Mouse (Mus musculus) midbrain, embryonic 11.5 days (tissue): ENCODE results near the gene Khk. TPM values are rescaled to one million over a fixed set of nuclear protein-coding genes. Genes with fewer than 3 reads are reported as not detected.
"Not testable (repeated sequence)": the region's sequence is repeated elsewhere in the genome, so short reads cannot be mapped to it uniquely, and the experiment has no call there.

ENCODE experiments used
- ATAC-seq: fragments of 200-750 bp; cut with Nextera tagmentation; 2 replicates; pipeline ENCODE4 v1.8.0; 2017; ENCODE audit warnings: moderate TSS enrichment, moderate library complexity; ENCODE audit not compliant: low FRiP score
- DNase-seq: peaks from one replicate; pipeline ENCODE4 v3.0.0; 2015; ENCODE audit warnings: low spot score; ENCODE audit errors: missing footprints
- H3K27ac ChIP-seq: fragments of 300-500 bp; sonication (generic); 2 replicates; pipeline ENCODE4 v1.5.1; 2014; ENCODE audit warnings: low read depth, low read length
- H3K27me3 ChIP-seq: fragments of 300-500 bp; sonication (generic); 2 replicates; pipeline ENCODE4 v1.6.1; 2014; ENCODE audit warnings: mild to moderate bottlenecking, low read length, moderate library complexity, mixed read lengths; ENCODE audit not compliant: control insufficient read depth, insufficient read depth
- H3K36me3 ChIP-seq: fragments of 300-500 bp; sonication (generic); 2 replicates; pipeline ENCODE4 v1.6.1; 2014; ENCODE audit warnings: mild to moderate bottlenecking, low read length, moderate library complexity, mixed read lengths; ENCODE audit not compliant: control insufficient read depth, insufficient read depth
- H3K4me1 ChIP-seq: fragments of 300-500 bp; sonication (generic); 2 replicates; pipeline ENCODE4 v1.6.1; 2014; ENCODE audit warnings: low read length; ENCODE audit not compliant: control insufficient read depth, insufficient read depth
- H3K4me2 ChIP-seq: fragments of 300-500 bp; sonication (generic); 2 replicates; pipeline ENCODE4 v1.6.1; 2014; ENCODE audit warnings: mild to moderate bottlenecking, moderate library complexity
- H3K4me3 ChIP-seq: fragments of 300-500 bp; sonication (generic); 2 replicates; pipeline ENCODE4 v1.5.1; 2014; ENCODE audit warnings: low read depth, low read length
- H3K9ac ChIP-seq: fragments of 300-500 bp; sonication (generic); 2 replicates; pipeline ENCODE4 v1.6.1; 2014; ENCODE audit warnings: low read length
- H3K9me3 ChIP-seq: fragments of 300-500 bp; sonication (generic); 2 replicates; pipeline ENCODE4 v1.6.1; 2016; ENCODE audit warnings: low read length; ENCODE audit not compliant: control insufficient read depth
- WGBS: fragments of 180-500 bp; shearing (Covaris S2); extraction: QIAGEN DNeasy Blood & Tissue Kit; methylation state at CpG from one replicate; pipeline ENCODE4 v1.1.7; 2014; 5-methylcytosine and 5-hydroxymethylcytosine counted together
- polyA plus RNA-seq: library from polyadenylated mRNA; unstranded; fragments of >200 nt; fragmentation: Nextera tagmentation; extraction: Ambion mirVana; gene quantifications from 2 replicates; pipeline ENCODE4 v1.2.1, GENCODE M21; 2014

Khk gene
- 4.6 and 6.9 TPM in 2 replicates for polyA plus RNA-seq

GRCm38 (mm10) chr5:30921256-30922033 lies at the start of gene Khk:
TSS of gene Khk (plus strand) at chr5:30921431.
- Histone ChIP-seq H3K27ac (peak within 1 kb of the TSS; percentile 20; the same call in 1 of the 2 replicates), H3K4me3 (peak within 1 kb of the TSS; percentile 48), H3K9me3 (no peaks in the 10 kb centered on the region), H3K36me3 (no peaks in the 10 kb centered on the region; the same call in 1 of the 2 replicates), H3K27me3 (no peaks in the 10 kb centered on the region; the same call in 1 of the 2 replicates), H3K4me1 (peaks cover 10% of the 10 kb centered on the region), H3K9ac (peak within 1 kb of the TSS; percentile 69), H3K4me2 (peak within 1 kb of the TSS; percentile 86)
- under 1% methylated on average over 40 of the region's 40 CpGs for WGBS
- DNase-seq: peak; percentile 99
- peak; percentile 84 for ATAC-seq

- Histone ChIP-seq H3K9me3 (no peaks in the 10 kb centered on the region), H3K27me3 (no peaks in the 10 kb centered on the region), H3K36me3 (peaks cover 36% of the 10 kb centered on the region), H3K4me3 (no peak overlapping the region), H3K4me2 (no peak overlapping the region), H3K27ac (no peak overlapping the region), H3K4me1 (peaks cover 7% of the 10 kb centered on the region), H3K9ac (no peak overlapping the region)
- DNase-seq (no peak), ATAC-seq (no peak)
- 87% methylated on average over 9 of the region's 9 CpGs for WGBS
Measured at GRCm38 (mm10) chr5:30872574-30872973, 48.7 kb upstream of the Khk start.

GRCm38 (mm10) chr5:30874365-30874764 lies 46.9 kb upstream of the Khk start:
- 91% methylated on average over 7 of the region's 7 CpGs for WGBS

GRCm38 (mm10) chr5:30878616-30879015 lies 42.6 kb upstream of the Khk start:
- DNase-seq: no peak

More at GRCm38 (mm10) chr5:30874365-30874764, 46.9 kb upstream of the Khk start:
- no peak overlapping the region for H3K9ac ChIP-seq
- ATAC-seq: no peak
- H3K27me3 ChIP-seq: no peaks in the 10 kb centered on the region
- H3K36me3 ChIP-seq: peaks cover 38% of the 10 kb centered on the region
- DNase-seq: no peak
- H3K4me1 ChIP-seq: peaks cover 7% of the 10 kb centered on the region
- H3K27ac ChIP-seq: no peak overlapping the region
- no peaks in the 10 kb centered on the region for H3K9me3 ChIP-seq
- H3K4me2 ChIP-seq: no peak overlapping the region
- H3K4me3 ChIP-seq: no peak overlapping the region

GRCm38 (mm10) chr5:30879347-30879943 lies 41.8 kb upstream of the Khk start:
- Histone ChIP-seq H3K27ac (no peak overlapping the region), H3K4me1 (no peaks in the 10 kb centered on the region), H3K4me3 (no peak overlapping the region), H3K9me3 (no peaks in the 10 kb centered on the region), H3K9ac (no peak overlapping the region), H3K4me2 (no peak overlapping the region), H3K27me3 (no peaks in the 10 kb centered on the region), H3K36me3 (peaks cover 21% of the 10 kb centered on the region)
- WGBS: 85% methylated on average over 5 of the region's 5 CpGs
- ATAC-seq (no peak), DNase-seq (no peak)

More at GRCm38 (mm10) chr5:30878616-30879015, 42.6 kb upstream of the Khk start:
- no peak for ATAC-seq
- Histone ChIP-seq H3K4me3 (no peak overlapping the region), H3K4me2 (no peak overlapping the region), H3K9me3 (no peaks in the 10 kb centered on the region), H3K36me3 (peaks cover 25% of the 10 kb centered on the region), H3K4me1 (no peaks in the 10 kb centered on the region), H3K27ac (no peak overlapping the region), H3K27me3 (no peaks in the 10 kb centered on the region), H3K9ac (no peak overlapping the region)
- WGBS: 67% methylated on average over 6 of the region's 6 CpGs

GRCm38 (mm10) chr5:30881839-30882238 lies 39.4 kb upstream of the Khk start:
- not testable (repeated sequence) for H3K4me2 ChIP-seq, H3K4me1 ChIP-seq, H3K9me3 ChIP-seq, H3K4me3 ChIP-seq, H3K27me3 ChIP-seq, ATAC-seq, H3K36me3 ChIP-seq, DNase-seq, H3K9ac ChIP-seq, H3K27ac ChIP-seq
- 88% methylated on average over 4 of the region's 4 CpGs for WGBS

GRCm38 (mm10) chr5:30886209-30886608 lies 35.0 kb upstream of the Khk start:
- Histone ChIP-seq H3K27me3 (no peaks in the 10 kb centered on the region), H3K36me3 (no peaks in the 10 kb centered on the region; the same call in 1 of the 2 replicates), H3K4me2 (no peak overlapping the region; the same call in 1 of the 2 replicates), H3K9me3 (no peaks in the 10 kb centered on the region), H3K4me3 (no peak overlapping the region), H3K9ac (no peak overlapping the region), H3K4me1 (peaks cover 13% of the 10 kb centered on the region), H3K27ac (no peak overlapping the region)
- ATAC-seq (no peak), DNase-seq (no peak)
- WGBS: 47% methylated on average over 4 of the region's 4 CpGs

- DNase-seq (no peak), ATAC-seq (no peak)
- Histone ChIP-seq H3K36me3 (peaks cover 2% of the 10 kb centered on the region; the same call in 1 of the 2 replicates), H3K27me3 (no peaks in the 10 kb centered on the region), H3K4me3 (peak overlapping the region; percentile 81), H3K27ac (peak overlapping the region; percentile 91), H3K4me2 (peak overlapping the region; percentile 84), H3K9me3 (no peaks in the 10 kb centered on the region), H3K9ac (peak overlapping the region; percentile 80), H3K4me1 (peaks cover 13% of the 10 kb centered on the region)
- 36% methylated on average over 5 of the region's 5 CpGs for whole genome bisulfite sequencing
Measured at GRCm38 (mm10) chr5:30886731-30887130, 34.5 kb upstream of the Khk start.

GRCm38 (mm10) chr5:30887331-30887761 lies 33.9 kb upstream of the Khk start:
- peak overlapping the region; percentile 84 for H3K4me2 ChIP-seq

More at GRCm38 (mm10) chr5:30887331-30887761, 33.9 kb upstream of the Khk start:
- no peaks in the 10 kb centered on the region for H3K9me3 ChIP-seq
- H3K9ac ChIP-seq: peak overlapping the region; percentile 80
- peaks cover 4% of the 10 kb centered on the region; the same call in 1 of the 2 replicates for H3K36me3 ChIP-seq
- WGBS: under 1% methylated on average over 19 of the region's 19 CpGs
- no peaks in the 10 kb centered on the region for H3K27me3 ChIP-seq
- ATAC-seq: peak; percentile 68
- peak; percentile 97 for DNase-seq
- H3K4me1 ChIP-seq: peaks cover 13% of the 10 kb centered on the region
- H3K27ac ChIP-seq: peak overlapping the region; percentile 91
- peak overlapping the region; percentile 81 for H3K4me3 ChIP-seq
